16 mouse cellular contexts compared by ENCODE assay signal in genomic region chr16:86189874-86190273, GRCm38 (mm10).
"Had no signal": no experiment of that assay in that cellular context is flagged by ENCODE, and none has a peak within 500 bp of the region (broad histone marks: within the 10 kb centered on the region; RNA-seq: fewer than 3 reads in every experiment).

No protein-coding gene starts in this region.

- H3K4me2 ChIP-seq: lung, embryonic 15.5 days; midbrain, embryonic 11.5 days; midbrain, embryonic 13.5 days; midbrain, embryonic 15.5 days; neural tube, embryonic 12.5 days had no signal

- H3K4me3 ChIP-seq: lung, embryonic 15.5 days; megakaryocyte, embryonic 14.5 days; midbrain, embryonic 13.5 days; midbrain, embryonic 15.5 days; neural tube, embryonic 12.5 days had no signal

- H3K27ac ChIP-seq: lung, embryonic 15.5 days; macrophage; midbrain, embryonic 13.5 days; midbrain, embryonic 15.5 days; neural tube, embryonic 12.5 days had no signal

- ATAC-seq: liver, postnatal 0 days; lung, postnatal 0 days; midbrain, embryonic 13.5 days; midbrain, embryonic 15.5 days had no signal

- H3K9ac ChIP-seq: liver, postnatal 0 days; lung, embryonic 15.5 days; midbrain, embryonic 13.5 days; midbrain, embryonic 15.5 days; neural tube, embryonic 12.5 days had no signal

- H3K9me3 ChIP-seq: lung, embryonic 15.5 days; midbrain, embryonic 13.5 days; midbrain, embryonic 15.5 days; neural tube, embryonic 12.5 days had no signal

- H3K27me3 ChIP-seq: lung, embryonic 15.5 days; megakaryocyte, embryonic 14.5 days; midbrain, embryonic 13.5 days; midbrain, embryonic 15.5 days; neural tube, embryonic 12.5 days had no signal

- H3K4me1 ChIP-seq: lung, embryonic 15.5 days; megakaryocyte, embryonic 14.5 days; midbrain, embryonic 13.5 days; midbrain, embryonic 15.5 days; neural tube, embryonic 12.5 days had no signal

- DNase-seq: liver, postnatal 0 days; lung, adult 2 months; lung, postnatal 14 days; lung, postnatal 36 days; right cerebral cortex, postnatal 14 days; thymus, adult 2 months; thymus, postnatal 25 days; thymus, postnatal 4 days had no signal

- H3K36me3 ChIP-seq: lung, embryonic 15.5 days; midbrain, embryonic 13.5 days; midbrain, embryonic 15.5 days; neural tube, embryonic 12.5 days had no signal
